Comparison of ENCODE assay signal across 9 mouse cellular contexts in the genomic region with DNA sequence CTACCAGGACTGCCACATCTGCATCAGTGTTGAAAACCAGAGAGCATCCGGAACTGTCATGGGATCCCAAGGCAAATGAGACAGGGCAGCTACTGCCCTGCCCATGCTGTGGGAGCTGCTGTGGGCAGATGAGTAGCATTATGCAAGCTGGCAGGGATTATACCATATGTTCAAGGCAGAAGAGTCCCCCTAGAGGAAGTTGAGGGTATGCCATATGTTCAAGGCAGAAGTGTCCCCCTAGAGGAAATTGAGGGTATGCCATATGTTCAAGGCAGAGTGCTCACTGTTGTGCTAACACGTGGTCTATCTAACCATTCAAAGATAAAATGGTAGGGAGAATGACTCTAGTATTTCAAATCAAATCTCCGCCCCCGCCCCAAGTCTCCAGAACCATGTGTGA.
A peak's percentile ranks its signal among the peaks of the same experiment; 100 is the strongest.
DNase-seq lines count a peak whose midpoint lies in the region; ATAC-seq and TF ChIP-seq lines count a peak whose summit lies in the region.
"Had no signal": no experiment of that assay in that cellular context is flagged by ENCODE, and none has a peak within 500 bp of the region (broad histone marks: within the 10 kb centered on the region; RNA-seq: fewer than 3 reads in every experiment).

No protein-coding gene starts in this region.

- peak; percentile 73 for TF ChIP-seq CTCF in kidney, adult 2 months (conservative IDR thresholded peaks at IDR 0.05; ENCODE audit: insufficient read depth, insufficient read length, low read depth, low read length)
- peak; percentile 16 for TF ChIP-seq CTCF in ES-Bruce4 (IDR thresholded peaks at IDR 0.05; ENCODE audit: low read depth, low read length)

- WGBS in kidney, adult 2 months: 75% methylated on average over 4 of the region's 4 CpGs
- WGBS in kidney, embryonic 15.5 days: 74% methylated on average over 4 of the region's 4 CpGs

- no peak for TF ChIP-seq EP300 in ES-Bruce4 (IDR thresholded peaks at IDR 0.05; ENCODE audit: insufficient read depth, low read depth, low read length)

- no peak overlapping the region for H3K9ac ChIP-seq in kidney, embryonic 15.5 days
- no peak overlapping the region for H3K9ac ChIP-seq in ES-Bruce4 (ENCODE audit: low read depth, poor library complexity, severe bottlenecking)
- H3K9ac ChIP-seq: midbrain, embryonic 12.5 days had no signal

- no peaks in the 10 kb centered on the region for H3K36me3 ChIP-seq in kidney, adult 2 months (ENCODE audit: control insufficient read depth, insufficient read depth, low read length)
- H3K36me3 ChIP-seq in kidney, embryonic 15.5 days: no peaks in the 10 kb centered on the region; the same call in 1 of the 2 replicates
- H3K36me3 ChIP-seq in ES-Bruce4 (ENCODE audit: control insufficient read depth, insufficient read depth, low read length, poor library complexity, severe bottlenecking): no peaks in the 10 kb centered on the region
- H3K36me3 ChIP-seq in splenic B cell, adult 2 months (ENCODE audit: control insufficient read depth, insufficient read depth, low read length, poor library complexity, severe bottlenecking): no peaks in the 10 kb centered on the region
- H3K36me3 ChIP-seq: midbrain, embryonic 12.5 days had no signal

- peak; percentile 71 for DNase-seq in kidney, adult 2 months
- peak; percentile 29 for DNase-seq in c-Kit-positive CD71-positive TER-119-negative erythroid progenitor cells, embryonic 14.5 days (ENCODE audit: low read depth)
- peak; percentile 56 for DNase-seq in kidney, postnatal 14 days
- peak; percentile 69 for DNase-seq in splenic B cell, adult 2 months (ENCODE audit: low read depth, low spot score)
- DNase-seq in gastrocnemius, postnatal 10 days: no peak
- no peak for DNase-seq in adrenal gland, adult 8-10 months

- ATAC-seq in kidney, embryonic 15.5 days (replicated peaks; ENCODE audit: low FRiP score): no peak

- H3K4me2 ChIP-seq in kidney, embryonic 15.5 days: no peak overlapping the region
- H3K4me2 ChIP-seq: midbrain, embryonic 12.5 days had no signal

- no peak overlapping the region for H3K27ac ChIP-seq in kidney, adult 2 months (ENCODE audit: insufficient read depth, low read depth, low read length)
- no peak overlapping the region for H3K27ac ChIP-seq in kidney, embryonic 15.5 days
- H3K27ac ChIP-seq in ES-Bruce4 (ENCODE audit: insufficient read depth, low read length): no peak overlapping the region
- H3K27ac ChIP-seq: midbrain, embryonic 12.5 days had no signal

- no peak overlapping the region for H3K4me3 ChIP-seq in kidney, adult 2 months (ENCODE audit: insufficient read depth, low read depth, low read length)
- no peak overlapping the region for H3K4me3 ChIP-seq in kidney, embryonic 15.5 days (replicated peaks)
- no peak overlapping the region for H3K4me3 ChIP-seq in ES-Bruce4 (ENCODE audit: low read depth, low read length)
- H3K4me3 ChIP-seq: midbrain, embryonic 12.5 days had no signal

- no peak for TF ChIP-seq POLR2A in kidney, adult 2 months (IDR thresholded peaks at IDR 0.05; ENCODE audit: low read depth, low read length)
- TF ChIP-seq POLR2A in ES-Bruce4 (IDR thresholded peaks at IDR 0.05; ENCODE audit: insufficient read depth, low read length): no peak

- no peaks in the 10 kb centered on the region for H3K9me3 ChIP-seq in kidney, embryonic 15.5 days (replicated peaks)
- no peaks in the 10 kb centered on the region for H3K9me3 ChIP-seq in ES-Bruce4 (replicated peaks; ENCODE audit: control insufficient read depth, insufficient read depth, low read length, poor library complexity, severe bottlenecking)
- H3K9me3 ChIP-seq: midbrain, embryonic 12.5 days had no signal

- H3K27me3 ChIP-seq in kidney, adult 2 months (replicated peaks; ENCODE audit: control insufficient read depth, insufficient read depth, low read length): no peaks in the 10 kb centered on the region
- H3K27me3 ChIP-seq in kidney, embryonic 15.5 days: no peaks in the 10 kb centered on the region
- H3K27me3 ChIP-seq in ES-Bruce4 (ENCODE audit: control insufficient read depth, insufficient read depth, low read length, poor library complexity, severe bottlenecking): no peaks in the 10 kb centered on the region
- H3K27me3 ChIP-seq in splenic B cell, adult 2 months (ENCODE audit: control insufficient read depth, insufficient read depth, low read length, poor library complexity, severe bottlenecking): no peaks in the 10 kb centered on the region
- H3K27me3 ChIP-seq: midbrain, embryonic 12.5 days had no signal

- H3K4me1 ChIP-seq in kidney, adult 2 months (ENCODE audit: control insufficient read depth, insufficient read depth, low read length): no peaks in the 10 kb centered on the region
- no peaks in the 10 kb centered on the region for H3K4me1 ChIP-seq in kidney, embryonic 15.5 days
- H3K4me1 ChIP-seq in ES-Bruce4 (ENCODE audit: control insufficient read depth, insufficient read depth, low read length): no peaks in the 10 kb centered on the region
- H3K4me1 ChIP-seq: midbrain, embryonic 12.5 days had no signal

Comparison
In these comparisons a context has a peak if more than half of its experiments do, and no peak if none do; other contexts are left out.
1. DNase-seq: peak in kidney, adult 2 months (single experiment), c-Kit-positive CD71-positive TER-119-negative erythroid progenitor cells, embryonic 14.5 days (single experiment), kidney, postnatal 14 days (single experiment) and splenic B cell, adult 2 months (single experiment); none in gastrocnemius, postnatal 10 days (single experiment) and adrenal gland, adult 8-10 months (single experiment).